Mouse (Mus musculus) thymus, postnatal 25 days (tissue): ENCODE results near the gene Lrpap1.

Experiments
- DNase-seq: peaks from one replicate; pipeline ENCODE4 v3.0.0; 2022

Gene Lrpap1

GRCm38 (mm10) chr5:35055076-35055475 is 50.5 kb downstream of the Lrpap1 start:
- DNase-seq, result no peak

GRCm38 (mm10) chr5:35054628-35055027 is 50.9 kb downstream of the Lrpap1 start:
- DNase-seq, result no peak

GRCm38 (mm10) chr5:35050541-35050940 is 55.0 kb downstream of the Lrpap1 start:
- DNase-seq, result no peak

GRCm38 (mm10) chr5:35043110-35043451 is 62.5 kb downstream of the Lrpap1 start:
- DNase-seq, result peak; percentile 77

GRCm38 (mm10) chr5:35042431-35043109 is 63.0 kb downstream of the Lrpap1 start:
- DNase-seq, result peak; percentile 60
